Mouse (Mus musculus) left cerebral cortex, postnatal 10 days (tissue): ENCODE data around the gene Vpreb3. TPM values are rescaled to one million over a fixed set of nuclear protein-coding genes. Genes with fewer than 3 reads are reported as not detected.

Experiments used
- total RNA-seq, 2 experiments: library from RNA; stranded (reverse); gene quantifications; 2 replicates each; pipeline ENCODE4 v1.2.3; 2021

Vpreb3 gene
- total RNA-seq, 2 experiments from 2014 or later: not detected

Other genes starting within 250 kb of the Vpreb3 start
- gene Cabin1, start 178.7 kb upstream of the Vpreb3 start, total RNA-seq: 10 to 100 TPM; 83.7 to 84.3 TPM
- 10 to 100 TPM; 34.4 to 39.3 TPM for gene Ddt, start 169.6 kb upstream of the Vpreb3 start, total RNA-seq
- not detected for gene Gm20441, start 162.1 kb upstream of the Vpreb3 start, total RNA-seq
- under 1 TPM; 0.61 to 0.71 TPM for gene Gstt3, start 161.6 kb upstream of the Vpreb3 start, total RNA-seq
- gene Gstt1, start 144.5 kb upstream of the Vpreb3 start, total RNA-seq: 1 to 10 TPM; 3.8 TPM
- not detected for gene Gstt4, start 120.5 kb upstream of the Vpreb3 start, total RNA-seq
- gene Gstt2, start 105.6 kb upstream of the Vpreb3 start, total RNA-seq: 1 to 10 TPM; 3.5 to 4.6 TPM
- gene Mif, start 82.8 kb upstream of the Vpreb3 start, total RNA-seq: 100 to 1,000 TPM; 771 to 828 TPM
- 1 to 10 TPM; 1.5 to 3.0 TPM for gene Derl3, start 49.6 kb upstream of the Vpreb3 start, total RNA-seq
- 10 to 100 TPM; 92.6 to 100.0 TPM for gene Smarcb1, start 21.4 kb upstream of the Vpreb3 start, total RNA-seq
- gene Chchd10, start 9.9 kb upstream of the Vpreb3 start, total RNA-seq: 100 to 1,000 TPM; 155 to 181 TPM
- gene Mmp11, start 6.6 kb upstream of the Vpreb3 start, total RNA-seq: 1 to 10 TPM; 2.5 to 2.6 TPM
- under 1 TPM in 1 of 2 experiments, not detected in 1; 0.49 TPM for gene Gm867, start 2.4 kb upstream of the Vpreb3 start, total RNA-seq
- under 1 TPM in 1 of 2 experiments, not detected in 1; 0.16 TPM for gene Gm5134, start 11.5 kb downstream of the Vpreb3 start, total RNA-seq
- gene Zfp280b, start 89.6 kb downstream of the Vpreb3 start, total RNA-seq: 1 to 10 TPM; 7.9 to 9.2 TPM
- gene Slc5a4b, start 167.9 kb downstream of the Vpreb3 start, total RNA-seq: not detected
- under 1 TPM in 1 of 2 experiments, not detected in 1; 0.26 TPM for gene Slc5a4a, start 204.4 kb downstream of the Vpreb3 start, total RNA-seq